Mouse (Mus musculus) urinary bladder, adult 2 months (tissue): Measurements from ENCODE around the gene Gm10197. TPM values are rescaled to one million over a fixed set of nuclear protein-coding genes. Genes with fewer than 3 reads are reported as not detected.

Experiments used
- DNase-seq: peaks from one replicate; pipeline ENCODE4 v3.0.0; 2022; ENCODE audit warnings: low spot score
- polyA plus RNA-seq: library from polyadenylated mRNA; depleted of rRNA; stranded (reverse); fragments of >200 nt; gene quantifications from 2 replicates; pipeline ENCODE4 v1.2.3, GENCODE M21; 2012

Gm10197 gene
- polyA plus RNA-seq, 1 experiment, result not detected

GRCm38 (mm10) chr19:53393646-53394045 is 22.1 kb upstream of the Gm10197 start:
- no peak for DNase-seq

GRCm38 (mm10) chr19:53392781-53393343 is 21.3 kb upstream of the Gm10197 start:
- DNase-seq, result no peak

- no peak for DNase-seq
These were observed 20.2 kb upstream of the Gm10197 start for GRCm38 (mm10) chr19:53391787-53392186.

- no peak for DNase-seq
These were observed 19.8 kb upstream of the Gm10197 start for GRCm38 (mm10) chr19:53391386-53391785.

GRCm38 (mm10) chr19:53390495-53391007 is 19.0 kb upstream of the Gm10197 start, which contains the start of gene Smndc1:
TSS of gene Smndc1 (minus strand) at chr19:53390578.
- peak; percentile 96 for DNase-seq

- DNase-seq, result no peak
These were observed 18.4 kb upstream of the Gm10197 start for GRCm38 (mm10) chr19:53389851-53390431.

GRCm38 (mm10) chr19:53389417-53389816 is 17.9 kb upstream of the Gm10197 start:
- DNase-seq, result no peak

- no peak for DNase-seq
These were observed 11.8 kb upstream of the Gm10197 start for GRCm38 (mm10) chr19:53383336-53383735.

- no peak for DNase-seq
These were observed 6.9 kb upstream of the Gm10197 start for GRCm38 (mm10) chr19:53378421-53378820.

- no peak for DNase-seq
These were observed 6.1 kb upstream of the Gm10197 start for GRCm38 (mm10) chr19:53377652-53378051.

GRCm38 (mm10) chr19:53375816-53376215 is 4.2 kb upstream of the Gm10197 start:
- DNase-seq, result no peak

GRCm38 (mm10) chr19:53375299-53375698 is 3.7 kb upstream of the Gm10197 start:
- DNase-seq, result no peak

GRCm38 (mm10) chr19:53373570-53373969 is 2.0 kb upstream of the Gm10197 start:
- no peak for DNase-seq

- no peak for DNase-seq
These were observed 1.3 kb downstream of the Gm10197 start for GRCm38 (mm10) chr19:53370233-53370632.

- DNase-seq, result peak; percentile 55
These were observed 2.0 kb downstream of the Gm10197 start for GRCm38 (mm10) chr19:53369469-53370043.

GRCm38 (mm10) chr19:53366881-53367280 is 4.7 kb downstream of the Gm10197 start:
- no peak for DNase-seq

- DNase-seq, result no peak
These were observed 5.3 kb downstream of the Gm10197 start for GRCm38 (mm10) chr19:53366057-53366775.

GRCm38 (mm10) chr19:53364963-53365362 is 6.6 kb downstream of the Gm10197 start:
- DNase-seq, result no peak

- no peak for DNase-seq
These were observed 7.0 kb downstream of the Gm10197 start for GRCm38 (mm10) chr19:53364551-53364950.

GRCm38 (mm10) chr19:53362967-53363366 is 8.6 kb downstream of the Gm10197 start:
- DNase-seq, result no peak

- no peak for DNase-seq
These were observed 11.2 kb downstream of the Gm10197 start for GRCm38 (mm10) chr19:53360265-53360958.
